Mouse (Mus musculus): ENCODE data around the gene Pde11a. TPM values are rescaled to one million over a fixed set of nuclear protein-coding genes. Genes with fewer than 3 reads are reported as not detected.

Pde11a gene
- polyA plus RNA-seq, 1 experiment = not detected

GRCm38 (mm10) chr2:76237638-76238420, 100.7 kb downstream of the Pde11a start:
- Histone ChIP-seq H3ac (ENCODE audit: control insufficient read depth, insufficient read length) (no peak overlapping the region), H3K36me3 (ENCODE audit: control insufficient read depth, insufficient read depth) (no peaks in the 10 kb centered on the region), H3K79me2 (ENCODE audit: control insufficient read depth, insufficient read depth) (no peaks in the 10 kb centered on the region), H3K4me2 (ENCODE audit: low read depth) (no peak overlapping the region), H3K27me3 (ENCODE audit: control insufficient read depth, insufficient read depth, insufficient read length) (no peaks in the 10 kb centered on the region), H3K4me3 (no peak overlapping the region)
- TF ChIP-seq CEBPB (IDR thresholded peaks at IDR 0.05; ENCODE audit: insufficient read depth, poor library complexity, severe bottlenecking) = no peak
- TF ChIP-seq REST (IDR thresholded peaks at IDR 0.05; ENCODE audit: insufficient read depth, insufficient read length) = no peak
- no peak for TF ChIP-seq TCF12 (IDR thresholded peaks at IDR 0.05; ENCODE audit: insufficient read depth, poor library complexity, severe bottlenecking)
- no peak for TF ChIP-seq MAX (IDR thresholded peaks at IDR 0.05; ENCODE audit: low read depth)
- no peak for TF ChIP-seq SRF (IDR thresholded peaks at IDR 0.05; ENCODE audit: control insufficient read depth, insufficient read length, low read depth)
- no peak for TF ChIP-seq POLR2AphosphoS2 (IDR thresholded peaks at IDR 0.05; ENCODE audit: insufficient read length, low read depth)
- no peak for TF ChIP-seq MYOD1 (IDR thresholded peaks at IDR 0.05; ENCODE audit: control insufficient read depth in 1 of 3, insufficient read length in 2 of 3, low read depth in 2 of 3)
- no peak for TF ChIP-seq USF1 (IDR thresholded peaks at IDR 0.05; ENCODE audit: low read depth)
- TF ChIP-seq MYOG (IDR thresholded peaks at IDR 0.05; ENCODE audit: control insufficient read depth in 1 of 3, insufficient read depth in 1 of 3, insufficient read length in 2 of 3, low read depth in 2 of 3) = no peak
- no peak for TF ChIP-seq E2F4 (IDR thresholded peaks at IDR 0.05; ENCODE audit: insufficient read depth)
- TF ChIP-seq POLR2A (IDR thresholded peaks at IDR 0.05; ENCODE audit: insufficient read length, low read depth) = no peak
- TF ChIP-seq TCF3 (IDR thresholded peaks at IDR 0.05; ENCODE audit: insufficient read length, low read depth) = no peak

GRCm38 (mm10) chr2:76220364-76221108, 118.0 kb downstream of the Pde11a start:
- Histone ChIP-seq H3K4me2 (ENCODE audit: low read depth) (no peak overlapping the region), H3ac (ENCODE audit: control insufficient read depth, insufficient read length) (no peak overlapping the region), H3K36me3 (ENCODE audit: control insufficient read depth, insufficient read depth) (no peaks in the 10 kb centered on the region), H3K27me3 (ENCODE audit: control insufficient read depth, insufficient read depth, insufficient read length) (no peaks in the 10 kb centered on the region), H3K79me2 (ENCODE audit: control insufficient read depth, insufficient read depth) (no peaks in the 10 kb centered on the region), H3K4me3 (no peak overlapping the region)
- TF ChIP-seq USF1 (IDR thresholded peaks at IDR 0.05; ENCODE audit: low read depth) = no peak
- TF ChIP-seq POLR2A (IDR thresholded peaks at IDR 0.05; ENCODE audit: insufficient read length, low read depth) = no peak
- no peak for TF ChIP-seq MYOD1 (IDR thresholded peaks at IDR 0.05; ENCODE audit: control insufficient read depth in 1 of 3, insufficient read length in 2 of 3, low read depth in 2 of 3)
- TF ChIP-seq TCF12 (IDR thresholded peaks at IDR 0.05; ENCODE audit: insufficient read depth, poor library complexity, severe bottlenecking) = no peak
- no peak for TF ChIP-seq MYOG (IDR thresholded peaks at IDR 0.05; ENCODE audit: control insufficient read depth in 1 of 3, insufficient read depth in 1 of 3, insufficient read length in 2 of 3, low read depth in 2 of 3)
- no peak for TF ChIP-seq REST (IDR thresholded peaks at IDR 0.05; ENCODE audit: insufficient read depth, insufficient read length)
- TF ChIP-seq POLR2AphosphoS2 (IDR thresholded peaks at IDR 0.05; ENCODE audit: insufficient read length, low read depth) = no peak
- TF ChIP-seq MAX (IDR thresholded peaks at IDR 0.05; ENCODE audit: low read depth) = no peak
- TF ChIP-seq E2F4 (IDR thresholded peaks at IDR 0.05; ENCODE audit: insufficient read depth) = no peak
- no peak for TF ChIP-seq CEBPB (IDR thresholded peaks at IDR 0.05; ENCODE audit: insufficient read depth, poor library complexity, severe bottlenecking)
- TF ChIP-seq TCF3 (IDR thresholded peaks at IDR 0.05; ENCODE audit: insufficient read length, low read depth) = no peak
- no peak for TF ChIP-seq SRF (IDR thresholded peaks at IDR 0.05; ENCODE audit: control insufficient read depth, insufficient read length, low read depth)

- Histone ChIP-seq H3K79me2 (ENCODE audit: control insufficient read depth, insufficient read depth) (no peaks in the 10 kb centered on the region), H3K4me2 (ENCODE audit: low read depth) (no peak overlapping the region), H3ac (ENCODE audit: control insufficient read depth, insufficient read length) (no peak overlapping the region), H3K4me3 (no peak overlapping the region), H3K36me3 (ENCODE audit: control insufficient read depth, insufficient read depth) (no peaks in the 10 kb centered on the region), H3K27me3 (ENCODE audit: control insufficient read depth, insufficient read depth, insufficient read length) (no peaks in the 10 kb centered on the region)
- TF ChIP-seq MYOD1 (IDR thresholded peaks at IDR 0.05; ENCODE audit: control insufficient read depth in 1 of 3, insufficient read length in 2 of 3, low read depth in 2 of 3) (no peak), CEBPB (IDR thresholded peaks at IDR 0.05; ENCODE audit: insufficient read depth, poor library complexity, severe bottlenecking) (no peak)
These were observed 119.0 kb downstream of the Pde11a start for GRCm38 (mm10) chr2:76219540-76219939.

DNA sequence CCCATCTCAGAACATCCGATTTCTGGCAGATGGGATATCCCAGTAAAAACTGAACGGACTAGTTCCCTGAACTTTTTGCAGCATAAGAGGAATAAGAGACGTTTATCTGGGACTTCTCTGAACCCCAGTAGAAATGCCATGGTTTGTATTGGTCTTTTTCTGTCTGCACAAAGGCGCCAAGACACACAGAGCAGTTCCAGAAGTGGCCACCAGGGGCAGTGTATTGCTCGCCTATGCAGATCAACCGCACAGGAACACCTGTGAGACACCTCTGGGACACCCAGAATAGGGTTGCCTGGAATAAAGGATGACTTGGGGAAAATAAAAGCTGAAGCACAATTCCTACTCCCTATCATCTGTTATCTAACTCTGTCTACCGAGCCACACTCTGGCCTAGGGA, 122.4 kb downstream of the Pde11a start:
- no peak overlapping the region for H3K4me3 ChIP-seq
- no peak for TF ChIP-seq USF1 (IDR thresholded peaks at IDR 0.05; ENCODE audit: low read depth)
- TF ChIP-seq MYOD1 (IDR thresholded peaks at IDR 0.05; ENCODE audit: control insufficient read depth in 1 of 3, insufficient read length in 2 of 3, low read depth in 2 of 3) = no peak
- no peak for TF ChIP-seq POLR2A (IDR thresholded peaks at IDR 0.05; ENCODE audit: insufficient read length, low read depth)
- TF ChIP-seq CEBPB (IDR thresholded peaks at IDR 0.05; ENCODE audit: insufficient read depth, poor library complexity, severe bottlenecking) = no peak
- no peak for TF ChIP-seq E2F4 (IDR thresholded peaks at IDR 0.05; ENCODE audit: insufficient read depth)
- TF ChIP-seq TCF3 (IDR thresholded peaks at IDR 0.05; ENCODE audit: insufficient read length, low read depth) = no peak
- no peak for TF ChIP-seq MYOG (IDR thresholded peaks at IDR 0.05; ENCODE audit: control insufficient read depth in 1 of 3, insufficient read depth in 1 of 3, insufficient read length in 2 of 3, low read depth in 2 of 3)
- no peaks in the 10 kb centered on the region for H3K79me2 ChIP-seq (ENCODE audit: control insufficient read depth, insufficient read depth)
- no peaks in the 10 kb centered on the region for H3K36me3 ChIP-seq (ENCODE audit: control insufficient read depth, insufficient read depth)
- H3K27me3 ChIP-seq (ENCODE audit: control insufficient read depth, insufficient read depth, insufficient read length) = no peaks in the 10 kb centered on the region
- no peak overlapping the region for H3K4me2 ChIP-seq (ENCODE audit: low read depth)
- H3ac ChIP-seq (ENCODE audit: control insufficient read depth, insufficient read length) = no peak overlapping the region
